Mouse (Mus musculus) stomach, embryonic 14.5 days (tissue): ENCODE results near the gene Mgea5. TPM values are rescaled to one million over a fixed set of nuclear protein-coding genes. Genes with fewer than 3 reads are reported as not detected.
A peak's percentile ranks its signal among the peaks of the same experiment; 100 is the strongest.
"Not testable (repeated sequence)": the region's sequence is repeated elsewhere in the genome, so short reads cannot be mapped to it uniquely, and the experiment has no call there.

Experiments used
- ATAC-seq: fragments of 200-750 bp; cut with Nextera tagmentation; 2 replicates; pipeline ENCODE4 v1.8.0; 2017; ENCODE audit warnings: low read depth, moderate TSS enrichment; ENCODE audit not compliant: insufficient number of reproducible peaks, insufficient read depth, low FRiP score
- H3K27ac ChIP-seq: fragments of 300-500 bp; sonication (generic); 2 replicates; pipeline ENCODE4 v1.5.1; 2014; ENCODE audit warnings: mild to moderate bottlenecking, low read length, moderate library complexity, mixed read lengths
- H3K27me3 ChIP-seq: fragments of 300-500 bp; sonication (generic); 2 replicates; pipeline ENCODE4 v1.6.1; 2014; ENCODE audit warnings: low read length, control low read depth, mixed read lengths; ENCODE audit not compliant: control insufficient read depth, insufficient read depth
- H3K36me3 ChIP-seq: fragments of 300-500 bp; sonication (generic); 2 replicates; pipeline ENCODE4 v1.6.1; 2014; ENCODE audit warnings: mild to moderate bottlenecking, control low read depth, low read length, moderate library complexity, mixed read lengths; ENCODE audit not compliant: control insufficient read depth, insufficient read depth
- H3K4me1 ChIP-seq: fragments of 300-500 bp; sonication (generic); 2 replicates; pipeline ENCODE4 v1.6.1; 2014; ENCODE audit warnings: low read length, control low read depth, mixed read lengths; ENCODE audit not compliant: control insufficient read depth, insufficient read depth
- H3K4me2 ChIP-seq: fragments of 300-500 bp; sonication (generic); replicated peaks from 2 replicates; pipeline ENCODE4 v1.6.1; 2014; ENCODE audit warnings: low read depth, low read length, control low read depth
- H3K4me3 ChIP-seq: fragments of 300-500 bp; sonication (generic); 2 replicates; pipeline ENCODE4 v1.5.1; 2014; ENCODE audit warnings: low read depth, low read length, control low read depth
- H3K9ac ChIP-seq: fragments of 300-500 bp; sonication (generic); replicated peaks from 2 replicates; pipeline ENCODE4 v1.6.1; 2014; ENCODE audit warnings: low read depth, mild to moderate bottlenecking, control low read depth, low read length, moderate library complexity, mixed read lengths
- H3K9me3 ChIP-seq: fragments of 300-500 bp; sonication (generic); 2 replicates; pipeline ENCODE4 v1.6.1; 2016; ENCODE audit warnings: low read depth, low read length, control low read depth; ENCODE audit not compliant: control insufficient read depth
- WGBS: fragments of 180-500 bp; shearing (Covaris S2); extraction: QIAGEN DNeasy Blood & Tissue Kit; methylation state at CpG from one replicate; pipeline ENCODE4 v1.1.7; 2014; 5-methylcytosine and 5-hydroxymethylcytosine counted together
- polyA plus RNA-seq: library from polyadenylated mRNA; unstranded; fragments of >200 nt; fragmentation: Nextera tagmentation; extraction: Ambion mirVana; gene quantifications from 2 replicates; pipeline ENCODE4 v1.2.1, GENCODE M21; 2014

The Mgea5 gene
- polyA plus RNA-seq, 1 experiment from 2014 or later, result 74.8 TPM

DNA sequence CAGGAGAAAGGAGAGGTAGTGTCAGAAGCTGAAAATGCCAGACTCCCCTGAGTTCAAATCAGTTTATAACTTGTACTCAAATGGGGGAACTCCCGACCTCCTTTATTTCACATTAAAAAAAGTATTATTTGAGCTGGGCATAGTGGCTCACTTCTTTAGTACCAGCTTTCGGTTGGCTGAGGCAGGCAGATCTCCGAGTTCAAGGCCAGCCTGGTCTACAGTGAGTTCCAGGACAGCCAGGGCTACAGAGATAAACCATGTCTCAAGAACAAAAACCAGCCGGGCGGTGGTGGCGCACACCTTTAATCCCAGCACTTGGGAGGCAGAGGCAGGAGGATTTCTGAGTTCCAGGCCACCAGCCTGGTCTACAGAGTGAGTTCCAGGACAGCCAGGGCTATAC lies 22.2 kb upstream of the Mgea5 start:
- H3K4me3 ChIP-seq, ATAC-seq, H3K27me3 ChIP-seq, H3K9ac ChIP-seq, H3K27ac ChIP-seq, H3K4me2 ChIP-seq, H3K4me1 ChIP-seq, H3K9me3 ChIP-seq, H3K36me3 ChIP-seq: not testable (repeated sequence)
- 90% methylated on average over 6 of the region's 6 CpGs for WGBS

DNA sequence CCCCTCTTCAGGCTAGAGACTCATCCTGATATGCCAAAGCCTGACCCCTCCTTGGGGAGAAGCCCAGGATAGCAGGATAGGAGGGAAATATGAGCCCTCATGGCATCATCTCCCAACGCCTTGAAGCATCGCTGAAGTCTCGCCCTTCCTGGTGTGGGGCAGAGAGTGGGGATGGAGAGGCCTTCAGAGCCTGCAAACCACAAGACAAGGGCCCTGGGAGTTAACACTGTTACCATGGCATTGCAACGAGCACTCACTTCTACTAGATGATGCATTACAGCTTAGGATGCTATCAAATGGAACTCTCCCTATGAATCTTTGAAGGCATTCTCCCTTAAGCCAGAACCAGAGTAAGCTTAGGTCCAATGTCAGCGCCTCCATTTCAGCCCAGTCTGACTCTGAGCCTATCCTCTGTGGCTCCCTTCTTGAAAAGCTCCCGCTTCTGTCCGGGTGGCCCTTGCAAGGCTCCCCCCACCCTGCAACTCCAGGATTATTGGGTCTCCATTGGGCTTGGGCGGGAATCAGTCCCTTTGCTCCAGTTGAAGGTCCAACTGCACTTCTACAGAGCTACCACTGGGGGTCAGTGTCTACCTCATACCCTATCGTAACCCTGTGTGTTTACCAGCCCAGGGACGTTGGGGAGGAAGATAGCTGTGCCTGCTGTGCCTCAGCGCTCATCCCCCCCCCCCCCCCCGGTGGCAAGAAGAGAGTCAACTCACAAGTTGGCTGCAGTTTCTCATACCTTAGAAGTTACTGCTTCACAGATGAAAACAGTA lies 21.1 kb upstream of the Mgea5 start:
- Histone ChIP-seq H3K36me3 (no peaks in the 10 kb centered on the region), H3K4me1 (no peaks in the 10 kb centered on the region), H3K4me2 (no peak overlapping the region), H3K27me3 (no peaks in the 10 kb centered on the region), H3K9me3 (no peaks in the 10 kb centered on the region), H3K27ac (no peak overlapping the region), H3K4me3 (no peak overlapping the region), H3K9ac (no peak overlapping the region)
- WGBS, result 25% methylated on average over 12 of the region's 12 CpGs
- 0 out of 2 replicates have a peak, but pooled peaks have one; percentile 61 for ATAC-seq

- Histone ChIP-seq H3K4me2 (no peak overlapping the region), H3K9ac (no peak overlapping the region), H3K27me3 (no peaks in the 10 kb centered on the region), H3K27ac (no peak overlapping the region), H3K4me3 (no peak overlapping the region), H3K36me3 (no peaks in the 10 kb centered on the region), H3K9me3 (no peaks in the 10 kb centered on the region), H3K4me1 (no peaks in the 10 kb centered on the region)
- ATAC-seq, result no peak
- 11% methylated on average over 4 of the region's 4 CpGs for WGBS
Measured at GRCm38 (mm10) chr19:45803408-45803807, 19.8 kb upstream of the Mgea5 start.

GRCm38 (mm10) chr19:45802702-45803101 lies 19.1 kb upstream of the Mgea5 start:
- no peak overlapping the region for H3K4me2 ChIP-seq
- no peak overlapping the region for H3K27ac ChIP-seq
- H3K4me1 ChIP-seq, result no peaks in the 10 kb centered on the region
- 68% methylated on average over 4 of the region's 4 CpGs for whole genome bisulfite sequencing
- no peaks in the 10 kb centered on the region for H3K9me3 ChIP-seq
- no peak for ATAC-seq
- no peaks in the 10 kb centered on the region for H3K27me3 ChIP-seq
- H3K36me3 ChIP-seq, result no peaks in the 10 kb centered on the region
- H3K9ac ChIP-seq, result no peak overlapping the region
- no peak overlapping the region for H3K4me3 ChIP-seq

- no peak for ATAC-seq
- H3K4me2 ChIP-seq, result no peak overlapping the region
- no peak overlapping the region for H3K27ac ChIP-seq
- H3K9ac ChIP-seq, result no peak overlapping the region
- H3K4me3 ChIP-seq, result no peak overlapping the region
- H3K27me3 ChIP-seq, result no peaks in the 10 kb centered on the region
- WGBS, result 75% methylated on average over 15 of the region's 15 CpGs
- peaks cover 6% of the 10 kb centered on the region; the same call in 1 of the 2 replicates for H3K4me1 ChIP-seq
- H3K36me3 ChIP-seq, result no peaks in the 10 kb centered on the region
- H3K9me3 ChIP-seq, result no peaks in the 10 kb centered on the region
Measured at GRCm38 (mm10) chr19:45796879-45797278, 13.2 kb upstream of the Mgea5 start.

- H3K4me3 ChIP-seq, result 0 out of 2 replicates have a peak overlapping the region, but pooled peaks have one; percentile 8
Measured at GRCm38 (mm10) chr19:45796061-45796556, 12.5 kb upstream of the Mgea5 start.

DNA sequence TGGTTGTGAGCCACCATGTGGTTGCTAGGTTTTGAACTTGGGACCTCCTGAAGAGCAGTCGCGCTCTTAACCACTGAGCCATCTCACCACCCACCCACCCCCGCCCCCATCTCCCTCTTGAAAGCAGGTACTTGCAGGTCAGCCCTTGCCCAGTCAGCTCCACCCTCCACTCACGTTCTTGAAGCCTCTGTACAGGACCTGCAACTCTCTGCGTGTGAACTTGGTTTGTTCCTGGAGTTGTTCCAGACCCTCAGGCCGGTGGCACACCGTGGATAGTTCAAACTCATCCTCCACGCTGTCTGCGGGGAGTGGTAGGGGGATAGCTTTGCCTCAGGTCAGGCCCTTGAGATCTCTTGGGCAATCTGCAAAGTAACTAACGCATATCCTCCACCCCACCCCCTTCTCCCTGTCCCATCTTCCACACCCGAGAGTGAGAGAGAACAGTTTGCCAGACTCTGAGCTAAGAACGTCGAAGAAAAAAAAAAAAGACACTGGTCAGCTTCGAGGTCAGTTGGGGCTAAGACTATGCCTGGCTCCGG lies 11.8 kb upstream of the Mgea5 start:
- Histone ChIP-seq H3K4me3 (0 out of 2 replicates have a peak overlapping the region, but pooled peaks have one; percentile 8), H3K36me3 (no peaks in the 10 kb centered on the region), H3K27me3 (no peaks in the 10 kb centered on the region), H3K27ac (no peak overlapping the region), H3K9me3 (no peaks in the 10 kb centered on the region), H3K9ac (no peak overlapping the region), H3K4me1 (peaks cover 6% of the 10 kb centered on the region; the same call in 1 of the 2 replicates), H3K4me2 (peak overlapping the region; percentile 40)
- ATAC-seq, result no peak
- WGBS, result 32% methylated on average over 15 of the region's 15 CpGs

More at GRCm38 (mm10) chr19:45796061-45796556, 12.5 kb upstream of the Mgea5 start:
- Histone ChIP-seq H3K27ac (no peak overlapping the region), H3K4me1 (peaks cover 6% of the 10 kb centered on the region; the same call in 1 of the 2 replicates), H3K9ac (no peak overlapping the region), H3K36me3 (no peaks in the 10 kb centered on the region), H3K27me3 (no peaks in the 10 kb centered on the region), H3K4me2 (peak overlapping the region; percentile 40), H3K9me3 (no peaks in the 10 kb centered on the region)
- ATAC-seq, result no peak
- WGBS, result 10% methylated on average over 15 of the region's 15 CpGs

DNA sequence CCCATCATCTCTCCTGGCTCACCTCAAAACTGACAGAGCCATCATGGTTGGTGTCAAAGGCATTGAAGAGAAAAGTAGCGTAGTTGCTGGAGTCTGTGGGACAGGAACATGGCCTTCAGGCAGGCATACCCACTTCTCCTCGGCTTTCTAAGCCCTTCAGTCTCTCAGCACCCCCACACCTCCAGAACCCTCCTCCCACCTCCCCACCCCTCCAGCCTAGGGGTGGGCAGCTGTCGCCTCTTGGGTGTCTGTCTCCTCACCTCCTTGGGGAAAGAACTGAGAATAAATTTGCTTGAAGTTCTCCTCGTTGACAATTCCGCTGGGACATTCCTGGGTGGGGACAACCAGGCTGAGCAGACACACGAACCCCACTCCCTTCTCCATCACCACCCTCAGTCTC lies 11.1 kb upstream of the Mgea5 start:
- no peak for ATAC-seq
- no peak overlapping the region for H3K27ac ChIP-seq
- H3K4me3 ChIP-seq, result no peak overlapping the region
- peaks cover 6% of the 10 kb centered on the region; the same call in 1 of the 2 replicates for H3K4me1 ChIP-seq
- H3K4me2 ChIP-seq, result no peak overlapping the region
- no peaks in the 10 kb centered on the region for H3K36me3 ChIP-seq
- no peaks in the 10 kb centered on the region for H3K27me3 ChIP-seq
- WGBS, result 63% methylated on average over 6 of the region's 6 CpGs
- H3K9me3 ChIP-seq, result no peaks in the 10 kb centered on the region
- H3K9ac ChIP-seq, result no peak overlapping the region
